Mouse (Mus musculus) kidney, postnatal 10 days (tissue): Measurements from ENCODE around the gene Epx.
A peak's percentile ranks its signal among the peaks of the same experiment; 100 is the strongest.

Experiments used
- DNase-seq: peaks from one replicate; pipeline ENCODE4 v3.0.0; 2021; ENCODE audit warnings: mixed read lengths

The Epx gene

DNA sequence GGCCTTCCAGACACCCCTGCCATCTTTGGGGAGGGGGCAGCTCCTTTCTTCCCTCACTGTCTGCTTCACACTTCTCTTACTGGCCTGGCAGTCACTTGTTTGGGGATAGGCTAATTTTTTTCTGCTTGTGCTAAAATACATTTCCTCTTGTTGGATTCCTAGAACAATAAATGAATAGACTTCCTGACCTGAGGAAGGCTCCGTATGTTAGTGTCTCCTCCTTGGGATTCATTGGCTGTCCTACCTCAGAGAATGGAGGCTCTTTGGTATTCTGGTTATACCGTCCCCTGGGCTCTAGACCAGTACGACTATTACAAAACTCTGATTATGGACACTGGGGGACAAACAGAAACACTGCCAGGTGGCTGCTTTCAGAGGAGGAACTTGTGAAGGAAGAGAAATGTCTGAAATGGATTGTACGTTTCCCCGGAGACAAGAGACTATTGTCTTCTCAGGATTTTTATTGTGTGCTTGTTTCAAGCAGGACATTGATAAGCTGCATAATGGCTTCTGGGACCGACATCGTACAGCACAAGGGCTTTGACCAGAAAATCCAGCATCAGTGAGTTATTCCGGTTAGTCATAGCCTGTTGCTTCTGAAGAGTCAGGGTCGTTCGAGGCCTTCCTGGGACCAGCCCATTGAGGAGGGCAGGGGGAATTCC lies 47.0 kb downstream of the Epx start, which contains the start of gene Lpo:
Gene Lpo, minus strand, starts transcription at position 51 of the 662 bp plus-strand sequence.
- DNase-seq: no peak

DNA sequence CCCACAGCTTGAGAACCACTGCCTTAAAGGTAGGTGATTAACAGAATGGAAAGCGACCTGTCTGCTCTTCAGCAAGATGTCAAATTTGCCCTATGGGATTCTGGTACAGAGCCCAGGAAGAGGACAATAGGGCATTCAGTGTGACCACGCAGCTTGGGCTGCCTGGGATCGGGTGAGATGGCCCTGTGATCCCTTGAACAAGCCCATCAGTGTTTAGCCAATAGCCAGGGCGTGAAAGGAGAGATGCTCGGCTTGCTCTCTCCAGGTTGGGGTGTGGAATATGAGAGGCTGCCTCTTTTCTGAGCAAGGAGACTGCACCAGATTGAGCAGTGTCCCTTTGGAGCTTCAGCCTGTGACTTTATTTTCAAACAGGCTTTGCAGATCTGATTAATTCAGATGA lies 53.8 kb downstream of the Epx start:
- DNase-seq: no peak

DNA sequence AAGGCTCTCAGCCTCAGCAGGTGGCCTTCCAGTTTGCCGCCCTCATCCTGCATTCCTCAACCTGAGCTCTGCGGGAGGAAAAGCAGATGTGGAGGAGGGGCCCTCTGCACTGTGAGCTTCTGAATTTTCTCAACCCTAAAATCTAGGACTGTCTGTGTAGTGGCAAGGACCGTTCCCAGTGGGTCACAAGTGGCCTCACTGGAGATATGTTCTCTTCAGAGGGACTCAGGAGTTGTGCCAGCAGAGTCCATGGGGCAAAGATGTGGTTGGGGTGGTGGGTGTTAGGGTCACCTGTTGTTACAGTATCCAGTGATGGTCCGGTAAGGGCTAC lies 57.9 kb downstream of the Epx start:
- DNase-seq: no peak

DNA sequence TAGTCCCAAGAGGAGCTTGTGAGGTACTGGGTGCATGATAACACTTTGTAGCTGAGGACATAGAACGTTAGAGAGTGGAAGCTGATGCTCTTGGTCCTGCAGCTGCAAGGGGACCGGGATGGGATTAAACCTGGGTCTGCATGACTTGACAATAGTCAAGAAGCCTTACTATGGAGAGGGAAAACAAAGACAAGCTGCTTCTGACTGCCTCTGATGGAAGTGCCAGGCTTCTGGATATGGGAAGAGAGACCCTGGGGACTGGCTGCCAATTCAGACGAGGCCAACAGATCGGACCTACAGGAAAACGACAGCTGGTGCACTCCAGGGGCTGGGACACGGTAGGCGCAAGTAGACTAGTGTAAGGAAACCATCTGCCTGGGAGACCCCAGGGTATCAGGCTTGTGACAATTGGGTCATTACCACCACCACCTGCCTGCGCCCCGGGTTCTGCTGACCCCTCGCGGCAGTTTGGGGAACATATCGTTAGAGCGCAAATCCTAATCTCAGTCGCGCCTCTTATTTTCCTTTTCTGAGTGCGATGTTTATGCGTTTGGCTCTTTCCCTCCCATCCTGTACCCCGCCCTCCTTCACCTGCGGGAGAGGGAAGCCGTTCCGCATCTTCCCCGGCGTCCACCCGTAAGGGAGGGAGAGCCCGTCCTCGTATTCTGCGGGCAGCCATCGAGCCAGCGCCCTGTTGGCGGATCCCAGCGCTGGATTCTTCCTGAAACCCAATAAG lies 58.5 kb downstream of the Epx start:
- peak; percentile 50 for DNase-seq

DNA sequence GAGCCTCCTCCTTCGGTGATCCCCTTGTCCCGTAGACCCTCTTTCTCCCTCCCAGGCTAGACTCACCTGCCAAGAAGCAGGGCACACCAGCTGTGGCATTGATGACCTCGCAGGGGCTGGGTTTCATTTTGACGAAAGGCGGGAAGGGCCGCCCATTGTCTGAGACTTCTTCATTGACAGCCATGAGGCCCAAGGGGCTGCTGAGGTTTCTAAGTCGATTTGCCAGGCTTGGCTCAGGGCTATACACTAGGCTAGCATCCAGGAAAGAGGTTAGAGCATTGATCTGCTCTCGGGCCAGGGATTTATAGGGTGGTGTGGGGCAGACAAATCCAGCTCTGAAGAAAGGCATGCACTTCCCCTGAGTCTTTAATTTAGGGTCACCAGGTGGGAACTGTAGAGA lies 60.5 kb downstream of the Epx start:
- no peak for DNase-seq
